8 mouse cellular contexts compared by ENCODE assay signal in the genomic region with DNA sequence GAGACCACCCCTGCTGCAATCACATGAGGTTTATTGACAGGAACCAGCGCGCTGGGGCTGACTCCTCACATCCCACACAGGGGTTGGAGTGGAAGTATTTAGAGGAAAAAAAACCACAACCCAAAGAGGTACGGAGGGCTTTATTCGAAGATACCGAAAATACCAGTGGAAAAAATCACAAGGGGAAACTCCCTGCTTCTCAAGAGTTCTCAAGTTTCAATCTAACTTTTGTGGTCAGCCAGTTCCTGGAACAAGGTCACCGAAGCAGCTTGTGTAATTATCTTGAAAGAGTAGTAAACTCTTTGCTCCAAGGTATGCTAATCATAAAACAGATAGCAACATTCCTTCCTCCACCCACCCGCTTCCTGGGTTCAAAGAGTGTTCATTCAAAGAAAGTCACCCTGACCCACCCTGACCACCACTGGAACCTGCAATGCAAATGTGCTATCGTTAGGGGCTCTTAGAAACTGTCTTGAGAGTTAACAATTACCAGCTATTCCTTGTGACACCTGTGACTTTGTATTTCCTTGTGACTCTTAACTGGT. TPM values are rescaled to one million over a fixed set of nuclear protein-coding genes. Genes with fewer than 3 reads are reported as not detected.
DNase-seq lines count a peak whose midpoint lies in the region; ATAC-seq and TF ChIP-seq lines count a peak whose summit lies in the region.
"Not testable (repeated sequence)": the region's sequence is repeated elsewhere in the genome, so short reads cannot be mapped to it uniquely, and the experiment has no call there.
"Had no signal": no experiment of that assay in that cellular context is flagged by ENCODE, and none has a peak within 500 bp of the region (broad histone marks: within the 10 kb centered on the region; RNA-seq: fewer than 3 reads in every experiment).

No protein-coding gene starts in this region.

- TF ChIP-seq POLR2A in ES-Bruce4 (IDR thresholded peaks at IDR 0.05; ENCODE audit: insufficient read depth, low read length): not testable (repeated sequence)

- not testable (repeated sequence) for H3K27me3 ChIP-seq in ES-Bruce4 (ENCODE audit: control insufficient read depth, insufficient read depth, low read length, poor library complexity, severe bottlenecking); Patski

- not testable (repeated sequence) for H3K36me3 ChIP-seq in ES-Bruce4 (ENCODE audit: control insufficient read depth, insufficient read depth, low read length, poor library complexity, severe bottlenecking); ES-E14 (ENCODE audit: control insufficient read depth, insufficient read depth, low read length, poor library complexity, severe bottlenecking)

- CTCF ChIA-PET in Patski (lab: Charles Lee): not testable (repeated sequence)

- TF ChIP-seq CTCF in ES-Bruce4 (IDR thresholded peaks at IDR 0.05; ENCODE audit: low read depth, low read length); Patski (IDR thresholded peaks at IDR 0.05): not testable (repeated sequence)

- H3K4me3 ChIP-seq in ES-Bruce4 (ENCODE audit: low read depth, low read length); ES-E14 (ENCODE audit: insufficient read depth in 1 of 2, low read depth in 1 of 2, low read length in 2 of 2, poor library complexity in 1 of 2, severe bottlenecking in 1 of 2): not testable (repeated sequence)

- in situ Hi-C loops in ES-E14 (cut with MboI; ENCODE audit: low sequenced_read_pairs in 2 of 2, unreplicated experiment in 2 of 2): not testable (repeated sequence)
- in situ Hi-C loops in Patski (cut with MboI; ENCODE audit: low pct_unique_long_range_greater_than_20kb): loop anchor here (25.0 kb wide), 1 partner anchor 378 kb away; no protein-coding TSS in a partner anchor

- peak; percentile 3 for DNase-seq in CD4-positive helper T cell, adult 2 months (ENCODE audit: low read depth, low spot score)
- DNase-seq in ES-E14 (ENCODE audit: low read depth, low spot score); Patski (ENCODE audit: low read depth, low spot score): not testable (repeated sequence)
- DNase-seq in ZHBTc4 (ENCODE audit: low read depth, low spot score): peak; percentile 58
- peak; percentile 9 for DNase-seq in yolk sac, embryonic 10.5 days (ENCODE audit: low spot score)

- not testable (repeated sequence) for H3K4me1 ChIP-seq in ES-Bruce4 (ENCODE audit: control insufficient read depth, insufficient read depth, low read length); ES-E14 (ENCODE audit: control insufficient read depth in 2 of 2, insufficient read depth in 2 of 2, low read length in 2 of 2, poor library complexity in 1 of 2)

- H3K9me3 ChIP-seq in ES-Bruce4 (replicated peaks; ENCODE audit: control insufficient read depth, insufficient read depth, low read length, poor library complexity, severe bottlenecking): peaks cover 23% of the 10 kb centered on the region
- not testable (repeated sequence) for H3K9me3 ChIP-seq in ES-E14 (ENCODE audit: control insufficient read depth, insufficient read depth, low read depth, low read length)

- POLR2A ChIA-PET in Patski (lab: Charles Lee): not testable (repeated sequence)

- H3K27ac ChIP-seq in ES-Bruce4 (ENCODE audit: insufficient read depth, low read length): peak overlapping the region; percentile 94
- H3K27ac ChIP-seq in ES-E14 (ENCODE audit: insufficient read depth, low read depth, low read length, poor library complexity, severe bottlenecking): peak overlapping the region; percentile 85

- ATAC-seq in Patski: peak; percentile 31

- not testable (repeated sequence) for TF ChIP-seq EP300 in ES-Bruce4 (IDR thresholded peaks at IDR 0.05; ENCODE audit: insufficient read depth, low read depth, low read length)

- not testable (repeated sequence) for H3K9ac ChIP-seq in ES-Bruce4 (ENCODE audit: low read depth, poor library complexity, severe bottlenecking); ES-E14 (ENCODE audit: insufficient read depth, low read depth, low read length, poor library complexity, severe bottlenecking)

TF ChIP-seq in ES-E14, 5 proteins besides CTCF, POLR2A, EP300 and RAD21:
- TF ChIP-seq ZNF384 (IDR thresholded peaks at IDR 0.05; ENCODE audit: low read depth, low read length): 0 out of 2 replicates have a peak, but pooled peaks have one; percentile 2

RNA-seq across cellular contexts. Expression of a gene that starts 7.2 kb away (rescaled TPM):
- polyA plus RNA-seq in ES-Bruce4 (2011; ENCODE audit: insufficient read depth, insufficient read length, low read depth, missing spikeins) (11.4 and 12.6 TPM in 2 replicates), Patski (2021) (0.50 TPM)
- total RNA-seq in ES-E14 (2012; rRNA removed): 11.8 and 12.3 TPM in 2 replicates
- polyA plus RNA-seq: adrenal gland, adult 2 months; erythroblast, embryonic 14.5 days had no signal
